Mouse (Mus musculus) G1E (cell line): ENCODE data around the gene Ranbp3l.

Source experiments
- CTCF ChIP-seq: IDR thresholded peaks from 2 replicates; pipeline ENCODE4 v1.5.1; 2012; ENCODE audit warnings: low read depth, low read length, inconsistent platforms, mixed read lengths
- GATA1 ChIP-seq: IDR thresholded peaks from 2 replicates; pipeline ENCODE4 v1.6.1; 2012; ENCODE audit warnings: borderline replicate concordance, low read length, inconsistent platforms, mixed read lengths
- POLR2AphosphoS5 ChIP-seq: IDR thresholded peaks from 2 replicates; pipeline ENCODE4 v1.6.1; 2012; ENCODE audit warnings: low read depth, low read length, inconsistent platforms; ENCODE audit not compliant: insufficient replicate concordance
- TAL1 ChIP-seq: conservative IDR thresholded peaks from 2 replicates; pipeline ENCODE4 v1.6.1; 2012; ENCODE audit warnings: low read depth, low read length, inconsistent platforms, mixed read lengths

DNA sequence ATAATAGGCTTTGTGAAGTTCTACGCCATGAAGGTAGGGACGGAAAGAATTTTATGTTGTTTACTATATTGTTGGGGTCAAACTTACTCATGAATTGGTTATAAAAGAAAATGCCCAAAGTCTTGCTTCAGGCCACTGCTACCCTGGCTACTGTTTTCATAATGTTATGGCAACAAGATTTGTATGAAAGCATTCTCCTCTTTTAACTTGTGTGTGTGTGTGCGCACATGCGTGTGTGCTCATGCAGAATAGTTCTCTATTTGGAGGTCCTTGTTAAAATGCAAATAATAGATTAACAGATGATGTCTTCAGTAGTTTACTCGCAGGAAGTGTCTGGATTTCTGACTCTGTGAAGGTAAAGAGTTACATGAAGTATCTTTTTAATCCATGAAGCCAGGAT is 105.9 kb downstream of the Ranbp3l start:
- TF ChIP-seq CTCF (no peak), TAL1 (no peak), GATA1 (no peak), POLR2AphosphoS5 (no peak)
